Mouse (Mus musculus): ENCODE data around the gene Arrdc5.

- TF ChIP-seq CTCF (conservative IDR thresholded peaks at IDR 0.05; ENCODE audit: insufficient read depth, insufficient read length, low read depth, low read length) (no peak), POLR2A (IDR thresholded peaks at IDR 0.05; ENCODE audit: low read depth, low read length) (peak; percentile 30)
These were observed 9.5 kb downstream of the Arrdc5 start for GRCm38 (mm10) chr17:56290388-56291170.
